Mouse (Mus musculus) brown adipose tissue, adult 24 weeks (tissue): ENCODE measurements around the gene Serpina3i. TPM values are rescaled to one million over a fixed set of nuclear protein-coding genes. Genes with fewer than 3 reads are reported as not detected.
A peak's percentile ranks its signal among the peaks of the same experiment; 100 is the strongest.
"Not testable (repeated sequence)": the region's sequence is repeated elsewhere in the genome, so short reads cannot be mapped to it uniquely, and the experiment has no call there.

ENCODE experiments used
- H3K27ac ChIP-seq: fragments of 200-500 bp; replicated peaks from 2 replicates; pipeline ENCODE4 v1.5.1; 2012; ENCODE audit warnings: low read depth, mild to moderate bottlenecking, low read length
- H3K4me1 ChIP-seq: fragments of 200-500 bp; 2 replicates; pipeline ENCODE4 v1.6.1; 2012; ENCODE audit warnings: low read length, mixed read lengths; ENCODE audit not compliant: control insufficient read depth, insufficient read depth, insufficient read length
- H3K4me3 ChIP-seq: fragments of 200-500 bp; 2 replicates; pipeline ENCODE4 v1.5.1; 2012; ENCODE audit warnings: low read depth, mild to moderate bottlenecking, low read length, moderate library complexity; ENCODE audit not compliant: insufficient read depth
- polyA plus RNA-seq: library from polyadenylated mRNA; stranded (reverse); fragments of >200 nt; gene quantifications from 2 replicates; pipeline ENCODE4 v1.2.4, GENCODE M21; 2012; ENCODE audit not compliant: missing spikeins, insufficient read depth, insufficient read length

Serpina3i gene
- polyA plus RNA-seq, result not detected in 2 replicates

DNA sequence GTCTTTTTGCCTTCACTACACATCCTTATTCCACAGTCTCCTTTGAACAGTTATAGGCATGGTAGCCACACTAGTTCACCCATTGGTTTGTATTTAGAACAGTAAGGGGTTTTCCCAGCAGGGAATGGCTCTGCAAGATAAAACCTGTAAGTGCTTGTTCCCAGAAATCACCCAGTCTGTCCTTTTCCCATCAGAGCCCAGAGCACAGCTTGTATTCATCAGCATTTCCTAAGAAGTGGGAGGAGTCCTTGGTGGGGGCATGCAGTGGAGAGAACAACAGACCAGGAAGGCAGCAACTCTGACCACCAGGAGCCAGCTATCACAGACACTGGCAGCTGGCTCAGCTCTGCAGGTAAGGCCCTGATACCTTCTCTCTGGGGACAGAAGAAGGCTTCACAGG is at the start of gene Serpina3i:
TSS of gene Serpina3i (plus strand) at position 260 of the 400 bp plus-strand sequence.
- Histone ChIP-seq H3K4me3 (no peak within 1 kb of the TSS), H3K27ac (no peak within 1 kb of the TSS), H3K4me1 (no peaks in the 10 kb centered on the region)

DNA sequence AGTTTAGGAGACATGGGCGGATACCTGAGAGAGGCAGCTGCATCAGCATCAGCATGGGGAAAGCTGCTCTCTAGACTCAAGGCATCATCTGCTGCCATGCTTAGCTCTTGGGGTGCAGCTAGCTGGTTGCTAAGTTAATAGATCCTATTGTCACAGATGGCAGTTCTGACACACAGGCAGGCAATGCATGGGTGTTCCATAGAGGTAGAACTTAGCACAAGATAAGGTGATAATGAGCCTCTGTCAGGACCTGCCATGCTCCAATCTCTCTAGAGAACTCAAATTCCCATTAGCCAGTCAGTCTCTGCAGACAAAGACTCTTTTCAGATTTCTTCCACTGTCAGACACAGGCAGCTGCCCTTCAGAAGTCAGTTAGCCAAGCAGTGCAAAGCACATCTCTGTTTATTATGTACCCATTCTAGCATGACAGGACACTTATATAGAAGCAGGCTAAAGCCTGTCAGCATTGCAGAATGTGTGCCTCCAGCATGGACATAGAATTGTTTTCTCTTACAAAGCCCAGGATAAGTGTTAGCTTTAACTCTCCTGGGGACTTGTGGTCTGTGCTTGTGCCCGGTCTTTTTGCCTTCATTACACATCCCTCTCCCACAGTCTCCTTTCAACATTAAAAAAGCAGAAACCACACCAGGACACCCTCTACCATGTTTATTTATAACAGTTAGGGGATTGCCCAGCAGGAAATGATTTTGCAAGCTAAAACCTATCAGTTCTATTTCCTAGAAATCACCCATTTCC is 49.1 kb upstream of the Serpina3i start:
- H3K4me3 ChIP-seq, result no peak overlapping the region
- peaks cover 6% of the 10 kb centered on the region for H3K4me1 ChIP-seq
- H3K27ac ChIP-seq, result no peak overlapping the region

DNA sequence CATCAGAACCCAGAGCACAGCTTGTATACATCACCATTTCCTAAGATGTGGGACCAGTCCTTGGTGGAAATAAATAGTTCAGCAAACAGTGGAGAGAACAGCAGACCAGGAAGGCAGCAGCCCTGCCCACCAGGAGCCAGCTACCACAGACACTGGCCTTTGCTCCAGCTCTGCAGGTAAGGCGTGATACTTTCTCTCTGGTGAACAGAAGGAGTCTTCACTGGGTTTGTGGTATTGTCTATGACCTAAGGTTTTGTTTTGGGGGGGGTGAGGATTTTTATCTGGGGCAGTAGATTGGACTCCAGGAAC is 48.5 kb upstream of the Serpina3i start, which contains the start of gene Serpina3f:
TSS of gene Serpina3f (plus strand) at position 100 of the 309 bp plus-strand sequence.
- no peak within 1 kb of the TSS for H3K4me3 ChIP-seq
- H3K4me1 ChIP-seq, result peaks cover 6% of the 10 kb centered on the region
- no peak within 1 kb of the TSS for H3K27ac ChIP-seq

DNA sequence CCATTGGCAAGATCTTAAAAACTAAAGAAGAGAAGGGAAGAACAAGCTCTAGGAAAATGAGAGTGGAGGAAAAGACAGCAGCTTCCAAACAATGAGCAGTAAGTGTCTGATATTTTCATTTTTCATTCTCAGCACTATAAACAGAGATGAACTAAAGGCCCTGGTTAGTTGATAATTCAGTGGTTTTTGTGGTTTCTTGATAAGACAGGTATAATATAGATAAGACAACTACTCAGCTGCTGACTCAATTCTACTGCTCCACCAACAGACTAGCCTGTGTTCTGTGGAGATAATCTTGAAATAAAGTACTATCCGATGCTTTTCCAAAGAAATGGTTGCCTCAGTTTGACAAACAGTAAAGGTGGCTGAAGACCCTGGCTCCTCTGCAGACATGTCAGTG is 47.7 kb upstream of the Serpina3i start:
- peaks cover 6% of the 10 kb centered on the region for H3K4me1 ChIP-seq
- H3K27ac ChIP-seq, result no peak overlapping the region
- no peak overlapping the region for H3K4me3 ChIP-seq

DNA sequence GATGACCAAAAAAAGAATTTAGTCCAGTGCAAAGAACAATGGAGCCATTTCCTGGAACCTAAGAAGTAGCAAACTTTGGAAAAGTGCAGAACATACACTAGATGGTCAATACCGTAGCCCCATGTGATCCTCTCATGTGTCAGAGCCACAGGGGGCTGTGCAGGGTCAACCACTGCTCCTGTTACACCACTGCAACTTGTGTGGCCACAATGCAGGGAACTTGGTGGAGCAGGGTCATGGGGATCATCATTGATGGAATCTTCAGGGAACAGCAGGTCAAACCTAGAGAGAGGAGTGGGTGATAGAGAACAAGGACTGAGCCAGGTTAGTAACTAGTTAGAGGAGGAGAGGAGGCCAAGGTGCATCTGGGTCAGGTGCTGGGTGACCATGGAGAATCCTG is 41.3 kb upstream of the Serpina3i start:
- H3K27ac ChIP-seq, result no peak overlapping the region
- no peak overlapping the region for H3K4me3 ChIP-seq
- peaks cover 7% of the 10 kb centered on the region for H3K4me1 ChIP-seq

DNA sequence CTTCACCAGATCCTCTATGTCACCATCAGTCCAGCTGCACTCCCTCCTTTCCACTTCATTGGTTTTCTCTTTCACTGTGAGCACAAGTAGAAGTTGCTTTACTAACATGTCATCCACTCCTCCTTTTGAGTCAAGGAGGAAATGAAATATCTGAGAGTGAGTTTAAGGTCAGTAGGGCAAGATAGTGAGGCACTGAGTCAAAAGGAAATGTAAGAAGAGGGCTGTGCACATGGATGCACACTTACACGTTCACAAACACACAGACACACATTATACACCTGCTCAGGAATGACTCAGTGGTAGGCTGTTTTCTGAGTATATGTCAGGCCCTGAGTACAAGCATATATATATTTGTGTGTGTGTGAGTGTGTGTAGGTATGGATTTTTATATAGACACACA is 39.2 kb upstream of the Serpina3i start:
- H3K27ac ChIP-seq, result no peak overlapping the region
- H3K4me1 ChIP-seq, result peaks cover 9% of the 10 kb centered on the region
- H3K4me3 ChIP-seq, result no peak overlapping the region

DNA sequence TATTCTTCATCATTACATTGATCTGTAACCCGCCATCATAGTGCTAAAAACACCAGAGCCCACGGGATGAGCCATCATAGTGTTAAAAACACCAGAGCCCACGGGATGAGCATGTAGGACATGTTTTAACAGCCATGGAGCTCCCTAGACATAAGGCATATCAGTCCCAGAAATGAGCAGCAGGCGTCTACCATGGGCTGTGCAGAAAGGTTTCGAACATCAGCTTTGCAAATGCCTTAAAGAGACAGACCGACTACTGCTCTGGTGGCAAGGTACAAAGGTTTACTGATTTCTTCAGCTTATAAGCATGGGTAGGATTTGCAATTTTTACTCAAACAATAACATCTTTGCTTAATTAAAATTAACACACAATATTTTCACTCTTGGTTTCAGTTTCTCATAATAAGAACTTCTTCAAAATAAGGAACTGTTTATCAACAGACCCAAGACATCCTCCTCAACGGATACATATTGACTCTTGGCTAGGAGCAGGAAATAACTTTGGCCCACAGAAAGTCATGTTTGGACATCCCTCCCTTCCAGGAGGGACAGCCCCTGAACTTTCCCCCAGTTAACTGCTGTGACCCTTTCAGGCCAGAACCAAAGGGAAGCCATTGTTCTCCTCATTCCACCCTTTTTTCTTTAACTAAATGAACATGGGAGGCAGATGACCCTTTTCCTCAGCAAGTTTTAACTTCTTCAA is 38.2 kb upstream of the Serpina3i start:
- Histone ChIP-seq H3K4me3 (no peak overlapping the region), H3K4me1 (peaks cover 9% of the 10 kb centered on the region), H3K27ac (peak overlapping the region; percentile 47; the same call in 1 of the 2 replicates)

DNA sequence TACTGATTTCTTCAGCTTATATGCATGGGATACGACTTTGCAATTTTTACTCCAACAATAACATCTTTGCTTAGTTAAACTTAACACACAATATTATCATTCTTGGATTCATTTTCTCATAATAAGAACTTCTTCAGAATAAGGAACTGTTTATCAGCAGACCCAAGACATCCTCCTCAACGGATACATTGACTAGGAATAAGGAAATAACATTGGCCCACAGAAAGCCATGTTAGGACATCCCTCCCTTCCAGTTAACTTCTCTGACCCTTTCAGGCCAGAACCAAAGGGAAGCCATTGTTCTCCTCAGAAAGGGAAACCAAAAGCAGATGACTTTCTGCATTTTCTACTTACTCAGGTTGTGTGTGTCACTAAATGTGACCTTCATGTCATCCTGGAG is 32.2 kb upstream of the Serpina3i start:
- no peak overlapping the region for H3K4me3 ChIP-seq
- H3K4me1 ChIP-seq, result peaks cover 2% of the 10 kb centered on the region; the same call in 1 of the 2 replicates
- H3K27ac ChIP-seq, result no peak overlapping the region

DNA sequence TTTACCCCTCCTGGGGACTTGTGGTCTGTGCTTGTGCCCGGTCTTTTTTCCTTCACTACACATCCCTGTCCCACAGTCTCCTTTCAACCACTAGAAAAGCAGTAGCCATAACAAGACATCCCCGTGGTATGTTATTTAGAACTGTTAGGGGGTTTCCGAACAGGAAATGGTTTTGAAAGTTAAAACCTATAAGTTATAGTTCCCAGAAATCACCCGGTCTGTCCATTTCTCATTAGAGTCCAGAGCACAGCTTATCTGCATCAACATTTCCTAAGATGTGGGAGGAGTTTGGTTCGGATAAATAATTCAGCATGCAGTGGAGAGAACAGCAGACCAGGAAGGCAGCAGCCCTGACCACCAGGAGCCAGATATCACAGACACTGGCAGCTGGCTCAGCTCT is 27.0 kb upstream of the Serpina3i start, which contains the start of gene Serpina3g:
TSS of gene Serpina3g (plus strand) at position 331 of the 400 bp plus-strand sequence.
- no peak within 1 kb of the TSS for H3K4me3 ChIP-seq
- no peaks in the 10 kb centered on the region for H3K4me1 ChIP-seq
- no peak within 1 kb of the TSS for H3K27ac ChIP-seq

DNA sequence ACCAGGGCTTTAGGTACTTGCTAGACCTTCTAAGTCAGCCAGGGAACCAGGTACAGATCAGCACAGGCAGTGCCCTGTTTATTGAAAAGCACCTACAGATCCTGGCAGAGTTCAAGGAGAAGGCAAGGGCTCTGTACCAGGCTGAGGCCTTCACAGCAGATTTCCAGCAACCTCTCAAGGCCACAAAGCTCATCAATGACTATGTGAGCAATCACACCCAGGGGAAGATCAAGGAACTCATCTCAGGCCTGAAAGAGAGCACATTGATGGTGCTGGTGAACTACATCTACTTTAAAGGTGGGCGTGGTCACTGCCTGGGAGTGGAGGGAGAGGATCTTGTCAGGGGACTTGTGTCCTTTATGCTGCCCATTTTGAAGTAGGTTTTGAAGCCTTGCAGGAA is 24.9 kb upstream of the Serpina3i start:
- not testable (repeated sequence) for H3K4me1 ChIP-seq, H3K27ac ChIP-seq, H3K4me3 ChIP-seq

DNA sequence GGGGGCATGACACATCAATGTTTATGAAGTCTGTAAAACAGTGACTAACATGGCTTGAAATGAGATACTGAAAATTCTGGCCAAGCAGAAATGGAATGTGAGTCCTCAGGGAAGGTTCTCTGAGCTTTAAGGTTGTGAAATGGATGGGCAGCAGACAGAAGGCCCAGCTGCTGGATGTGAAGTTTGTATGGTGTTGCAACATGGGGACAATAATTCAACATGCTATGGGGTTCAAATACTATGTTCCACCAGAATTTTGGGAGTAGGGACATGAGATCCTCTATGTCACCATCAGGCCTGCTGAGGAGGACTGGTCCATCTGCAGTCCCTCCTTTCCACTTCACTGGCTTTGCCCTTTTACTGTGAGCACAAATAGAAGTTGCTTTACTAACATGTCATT is 19.6 kb upstream of the Serpina3i start:
- Histone ChIP-seq H3K27ac (no peak overlapping the region), H3K4me3 (no peak overlapping the region), H3K4me1 (peaks cover 4% of the 10 kb centered on the region; the same call in 1 of the 2 replicates)

DNA sequence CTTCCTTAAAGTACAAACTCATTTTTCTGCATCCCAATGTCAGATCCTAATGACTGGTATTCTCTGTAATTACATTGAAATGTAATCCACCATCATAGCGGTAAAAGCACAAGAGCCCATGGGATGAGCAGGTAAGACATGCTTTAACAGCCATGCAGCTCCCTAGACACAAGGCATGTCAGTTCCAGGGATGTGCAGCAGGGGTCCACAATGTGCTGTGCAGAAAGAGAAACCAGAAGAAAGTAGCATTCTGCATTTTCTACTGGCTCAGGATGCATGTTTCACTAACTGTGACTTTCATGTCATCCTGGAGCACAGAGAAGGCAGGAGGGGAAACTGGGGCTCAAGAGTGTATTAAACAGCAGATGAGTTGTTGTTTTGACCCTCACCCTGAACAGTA is 17.8 kb upstream of the Serpina3i start:
- no peak overlapping the region for H3K27ac ChIP-seq
- H3K4me1 ChIP-seq, result peaks cover 4% of the 10 kb centered on the region; the same call in 1 of the 2 replicates
- H3K4me3 ChIP-seq, result no peak overlapping the region

DNA sequence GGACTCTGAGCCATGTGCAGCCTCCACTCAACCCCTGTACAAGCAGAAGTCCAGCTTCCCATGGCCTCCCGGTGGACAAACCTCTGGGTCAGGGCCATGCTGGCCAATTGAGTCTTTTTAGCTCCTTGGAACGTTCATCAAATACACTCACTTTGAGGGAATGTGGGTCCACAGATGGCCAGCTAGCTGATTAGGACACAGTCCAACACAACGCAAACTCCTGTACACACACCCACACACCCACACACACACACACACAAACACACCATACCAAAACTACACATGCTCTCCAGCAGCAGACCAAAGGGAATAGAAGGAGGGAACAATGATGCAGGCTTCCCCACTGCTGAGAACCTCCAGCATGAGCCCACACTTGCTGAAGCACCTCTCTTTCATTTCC is 17.3 kb upstream of the Serpina3i start:
- peaks cover 4% of the 10 kb centered on the region; the same call in 1 of the 2 replicates for H3K4me1 ChIP-seq
- no peak overlapping the region for H3K27ac ChIP-seq
- no peak overlapping the region for H3K4me3 ChIP-seq

DNA sequence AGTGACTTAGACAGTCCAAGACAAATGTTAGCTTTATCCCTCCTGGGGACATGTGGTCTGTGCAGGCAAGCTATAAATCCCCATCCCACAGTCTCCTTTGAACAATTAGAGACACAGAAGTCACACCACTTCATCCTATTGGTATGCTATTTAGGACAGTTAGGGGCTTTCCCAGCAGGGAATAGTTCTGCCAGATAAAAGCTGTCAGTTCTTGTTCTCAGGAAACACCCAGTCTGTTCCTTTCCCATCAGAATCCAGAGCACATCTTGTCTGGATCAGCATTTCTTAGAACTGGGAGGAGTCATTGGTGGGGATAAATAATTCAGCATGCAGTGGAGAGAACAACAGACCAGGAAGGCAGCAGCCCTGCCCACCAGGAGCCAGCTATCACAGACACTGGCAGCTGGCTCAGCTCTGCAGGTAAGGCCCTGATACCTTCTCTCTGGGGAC is 15.3 kb upstream of the Serpina3i start:
- peaks cover 4% of the 10 kb centered on the region; the same call in 1 of the 2 replicates for H3K4me1 ChIP-seq
- H3K4me3 ChIP-seq, result no peak overlapping the region
- H3K27ac ChIP-seq, result no peak overlapping the region

DNA sequence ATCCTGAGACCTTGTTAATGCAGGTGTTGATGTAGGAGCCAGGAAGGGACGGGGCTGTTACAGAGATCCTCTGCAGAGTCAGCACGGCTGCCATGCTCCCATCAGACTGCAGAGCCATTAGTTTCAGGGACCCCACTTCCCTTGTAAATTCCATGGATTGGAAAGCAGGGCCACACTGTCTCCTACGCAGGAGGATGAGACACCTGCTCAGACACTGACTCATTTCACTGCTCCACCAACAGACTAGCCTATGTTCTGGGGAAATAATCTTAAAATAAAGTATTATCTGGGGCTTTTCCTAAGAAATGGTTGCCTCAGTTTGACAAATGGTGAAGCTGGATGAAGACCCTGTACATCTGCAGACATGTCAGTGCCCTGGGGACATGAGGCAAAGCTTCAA is 14.7 kb upstream of the Serpina3i start:
- Histone ChIP-seq H3K4me3 (no peak overlapping the region), H3K4me1 (no peaks in the 10 kb centered on the region), H3K27ac (no peak overlapping the region)

DNA sequence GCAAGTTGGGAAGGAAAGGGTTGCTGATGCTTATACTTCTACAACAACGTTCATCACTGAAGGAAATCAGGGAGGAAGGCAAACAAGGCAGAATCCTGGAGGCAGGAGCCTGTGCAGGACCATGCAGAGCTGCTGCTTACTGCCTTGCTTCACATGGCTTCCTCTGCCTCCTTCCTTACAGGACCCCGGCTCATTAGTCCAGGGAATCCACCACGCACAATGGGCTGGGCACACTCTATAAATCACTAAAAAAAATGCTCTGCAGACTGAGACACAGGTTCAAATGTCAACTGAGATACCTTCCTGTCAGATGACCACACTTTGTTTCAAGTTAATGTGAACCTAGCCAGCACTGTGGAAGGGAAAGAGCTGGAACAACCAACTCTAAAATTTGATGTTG is 1.9 kb upstream of the Serpina3i start:
- Histone ChIP-seq H3K4me3 (no peak overlapping the region), H3K27ac (no peak overlapping the region), H3K4me1 (no peaks in the 10 kb centered on the region)
